Comparison of ENCODE assay signal across 17 mouse cellular contexts in genomic region chr11:20651166-20651565, GRCm38 (mm10).
A peak's percentile ranks its signal among the peaks of the same experiment; 100 is the strongest.
DNase-seq lines count a peak whose midpoint lies in the region; ATAC-seq lines count a peak whose summit lies in the region.
"Had no signal": no experiment of that assay in that cellular context is flagged by ENCODE, and none has a peak within 500 bp of the region (broad histone marks: within the 10 kb centered on the region; RNA-seq: fewer than 3 reads in every experiment).

No protein-coding gene starts in this region.

- peaks cover 20% of the 10 kb centered on the region for H3K36me3 ChIP-seq in hindbrain, embryonic 10.5 days
- peaks cover 5% of the 10 kb centered on the region for H3K36me3 ChIP-seq in hindbrain, embryonic 16.5 days (ENCODE audit: control insufficient read depth, insufficient read depth, low read length)
- peaks cover 10% of the 10 kb centered on the region for H3K36me3 ChIP-seq in midbrain, embryonic 12.5 days
- no peaks in the 10 kb centered on the region for H3K36me3 ChIP-seq in midbrain, embryonic 15.5 days (replicated peaks)
- peaks cover 9% of the 10 kb centered on the region for H3K36me3 ChIP-seq in forebrain, embryonic 12.5 days (replicated peaks)

- ATAC-seq in hindbrain, embryonic 16.5 days = no peak
- ATAC-seq in midbrain, embryonic 12.5 days (ENCODE audit: low FRiP score, low read depth) = no peak
- no peak for ATAC-seq in midbrain, embryonic 15.5 days (replicated peaks)
- no peak for ATAC-seq in forebrain, embryonic 12.5 days (ENCODE audit: low FRiP score)
- ATAC-seq: hindbrain, postnatal 0 days had no signal

- no peak overlapping the region for H3K4me3 ChIP-seq in hindbrain, embryonic 10.5 days
- no peak overlapping the region for H3K4me3 ChIP-seq in hindbrain, embryonic 16.5 days (ENCODE audit: low read length)
- no peak overlapping the region for H3K4me3 ChIP-seq in midbrain, embryonic 12.5 days
- H3K4me3 ChIP-seq in midbrain, embryonic 15.5 days = no peak overlapping the region
- no peak overlapping the region for H3K4me3 ChIP-seq in forebrain, embryonic 12.5 days (replicated peaks)
- H3K4me3 ChIP-seq: left cerebral cortex, adult 2 months; liver, embryonic 13.5 days had no signal

- H3K27me3 ChIP-seq in hindbrain, embryonic 10.5 days (ENCODE audit: insufficient read depth, poor library complexity, severe bottlenecking) = no peaks in the 10 kb centered on the region
- H3K27me3 ChIP-seq in hindbrain, embryonic 16.5 days (replicated peaks; ENCODE audit: control insufficient read depth, insufficient read depth, low read length) = no peaks in the 10 kb centered on the region
- H3K27me3 ChIP-seq in midbrain, embryonic 12.5 days = no peaks in the 10 kb centered on the region
- H3K27me3 ChIP-seq in midbrain, embryonic 15.5 days (replicated peaks) = no peaks in the 10 kb centered on the region
- no peaks in the 10 kb centered on the region for H3K27me3 ChIP-seq in forebrain, embryonic 12.5 days
- H3K27me3 ChIP-seq: liver, embryonic 13.5 days had no signal

- H3K9ac ChIP-seq in hindbrain, embryonic 16.5 days (ENCODE audit: low read depth, low read length) = no peak overlapping the region
- no peak overlapping the region for H3K9ac ChIP-seq in midbrain, embryonic 12.5 days (replicated peaks)
- H3K9ac ChIP-seq in midbrain, embryonic 15.5 days = no peak overlapping the region
- H3K9ac ChIP-seq in forebrain, embryonic 12.5 days = peak overlapping the region; percentile 29; the same call in 1 of the 2 replicates
- H3K9ac ChIP-seq: liver, embryonic 13.5 days had no signal

- WGBS in hindbrain, embryonic 10.5 days = 60% methylated on average over 1 of the region's 1 CpGs
- 53% methylated on average over 1 of the region's 1 CpGs for WGBS in hindbrain, embryonic 16.5 days
- whole genome bisulfite sequencing in midbrain, embryonic 12.5 days = 44% methylated on average over 1 of the region's 1 CpGs
- 56% methylated on average over 1 of the region's 1 CpGs for WGBS in midbrain, embryonic 15.5 days
- 58% methylated on average over 1 of the region's 1 CpGs for WGBS in forebrain, embryonic 12.5 days

- peak overlapping the region; percentile 85 for H3K27ac ChIP-seq in hindbrain, embryonic 10.5 days
- H3K27ac ChIP-seq in hindbrain, embryonic 16.5 days (ENCODE audit: low read depth, low read length) = no peak overlapping the region
- H3K27ac ChIP-seq in midbrain, embryonic 12.5 days (replicated peaks) = peak overlapping the region; percentile 63; the same call in 1 of the 2 replicates
- no peak overlapping the region for H3K27ac ChIP-seq in midbrain, embryonic 15.5 days
- H3K27ac ChIP-seq in forebrain, embryonic 12.5 days = peak overlapping the region; percentile 84
- H3K27ac ChIP-seq: hindbrain, postnatal 0 days; left cerebral cortex, adult 2 months; liver, embryonic 13.5 days had no signal

- no peak for DNase-seq in hindbrain, embryonic 10.5 days (ENCODE audit: low spot score)
- no peak for DNase-seq in adrenal gland, adult 8-10 months
- DNase-seq in kidney, postnatal 10 days = no peak
- DNase-seq in frontal cortex, adult 2 months (ENCODE audit: extremely low spot score in 1 of 2, low spot score in 1 of 2) = no peak
- DNase-seq: adrenal gland, postnatal 25 days; B cell, adult 2 months; cerebellum, adult 9-11 months; kidney, adult 8-10 months; liver, embryonic 13.5 days; right cerebral cortex, postnatal 25 days; thymus, postnatal 25 days had no signal

- no peak overlapping the region for H3K4me2 ChIP-seq in hindbrain, embryonic 16.5 days (ENCODE audit: low read length)
- H3K4me2 ChIP-seq in midbrain, embryonic 12.5 days (replicated peaks) = no peak overlapping the region
- H3K4me2 ChIP-seq in midbrain, embryonic 15.5 days = no peak overlapping the region
- H3K4me2 ChIP-seq in forebrain, embryonic 12.5 days = no peak overlapping the region
- H3K4me2 ChIP-seq: liver, embryonic 13.5 days had no signal

- peaks cover 89% of the 10 kb centered on the region for H3K4me1 ChIP-seq in hindbrain, embryonic 10.5 days (replicated peaks)
- H3K4me1 ChIP-seq in hindbrain, embryonic 16.5 days (ENCODE audit: control insufficient read depth, insufficient read depth, low read depth, low read length) = peaks cover 31% of the 10 kb centered on the region
- peaks cover 75% of the 10 kb centered on the region for H3K4me1 ChIP-seq in midbrain, embryonic 12.5 days
- peaks cover 62% of the 10 kb centered on the region for H3K4me1 ChIP-seq in midbrain, embryonic 15.5 days
- H3K4me1 ChIP-seq in forebrain, embryonic 12.5 days = peaks cover 83% of the 10 kb centered on the region

- no peaks in the 10 kb centered on the region for H3K9me3 ChIP-seq in hindbrain, embryonic 10.5 days
- no peaks in the 10 kb centered on the region for H3K9me3 ChIP-seq in hindbrain, embryonic 16.5 days (ENCODE audit: control insufficient read depth, low read length)
- no peaks in the 10 kb centered on the region for H3K9me3 ChIP-seq in midbrain, embryonic 12.5 days
- H3K9me3 ChIP-seq in midbrain, embryonic 15.5 days = no peaks in the 10 kb centered on the region
- H3K9me3 ChIP-seq in forebrain, embryonic 12.5 days = no peaks in the 10 kb centered on the region
- H3K9me3 ChIP-seq: liver, embryonic 13.5 days had no signal

Comparison
In these comparisons a context has a peak if more than half of its experiments do, and no peak if none do; other contexts are left out.
1. H3K27ac ChIP-seq: peak in hindbrain, embryonic 10.5 days (single experiment), midbrain, embryonic 12.5 days (single experiment) and forebrain, embryonic 12.5 days (single experiment); none in hindbrain, embryonic 16.5 days (single experiment) and midbrain, embryonic 15.5 days (single experiment).